Mouse (Mus musculus): Measurements from ENCODE around the gene Relt. TPM values are rescaled to one million over a fixed set of nuclear protein-coding genes. Genes with fewer than 3 reads are reported as not detected.

Gene Relt
- polyA plus RNA-seq (2016; fragmentation: Nextera tagmentation; extraction: Ambion mirVana), result 3.5 and 5.8 TPM in 2 replicates

- peak within 1 kb of the TSS; percentile 82 for H3K9ac ChIP-seq (replicated peaks)
- H3K4me2 ChIP-seq, result peak within 1 kb of the TSS; percentile 97
- no peaks in the 10 kb centered on the region for H3K27me3 ChIP-seq
- no peaks in the 10 kb centered on the region for H3K9me3 ChIP-seq
- peaks cover 27% of the 10 kb centered on the region for H3K4me1 ChIP-seq (replicated peaks)
- H3K4me3 ChIP-seq (replicated peaks), result peak within 1 kb of the TSS; percentile 73
- H3K27ac ChIP-seq, result peak within 1 kb of the TSS; percentile 84
- WGBS, result 1% methylated on average over 90 of the region's 91 CpGs
- H3K36me3 ChIP-seq, result no peaks in the 10 kb centered on the region
- peak; percentile 82 for ATAC-seq (ENCODE audit: insufficient number of reproducible peaks, insufficient read depth, low FRiP score, low TSS enrichment, low read depth)
Measured at GRCm38 (mm10) chr7:100862828-100863638, at the start of gene Relt. Gene Relt (minus strand): TSS chr7:100863446.

DNA sequence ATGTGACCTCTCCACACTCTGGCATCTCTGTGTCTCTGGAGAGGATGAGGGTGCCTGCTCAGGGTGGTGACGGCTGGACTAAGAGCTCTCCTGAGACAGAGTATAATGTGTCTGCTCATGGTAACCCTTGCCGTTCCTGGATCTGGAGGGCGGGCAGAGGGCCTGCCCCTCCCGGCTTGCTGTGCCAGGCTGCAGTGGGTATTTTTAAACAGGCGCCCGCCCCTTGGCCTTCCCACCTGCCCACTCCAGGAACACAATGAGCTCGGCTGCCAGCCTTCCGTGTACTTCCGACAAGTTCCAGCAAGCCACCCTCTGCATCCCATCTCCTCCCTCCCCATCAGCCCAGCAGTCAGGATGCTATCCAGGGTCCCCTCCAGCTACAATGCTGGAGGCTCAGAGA is 48.5 kb upstream of the Relt start:
- peak overlapping the region; percentile 51; the same call in 1 of the 2 replicates for H3K27ac ChIP-seq
- H3K36me3 ChIP-seq, result peaks cover 57% of the 10 kb centered on the region
- peaks cover 60% of the 10 kb centered on the region for H3K4me1 ChIP-seq (replicated peaks)
- H3K27me3 ChIP-seq, result no peaks in the 10 kb centered on the region
- no peak for ATAC-seq (ENCODE audit: insufficient number of reproducible peaks, insufficient read depth, low FRiP score, low TSS enrichment, low read depth)
- no peak overlapping the region for H3K4me3 ChIP-seq (replicated peaks)
- H3K9me3 ChIP-seq, result no peaks in the 10 kb centered on the region
- H3K4me2 ChIP-seq, result peak overlapping the region; percentile 35
- 0 out of 2 replicates have a peak overlapping the region, but pooled peaks have one; percentile 13 for H3K9ac ChIP-seq (replicated peaks)
- 59% methylated on average over 9 of the region's 9 CpGs for WGBS

- Histone ChIP-seq H3K9ac (replicated peaks) (0 out of 2 replicates have a peak overlapping the region, but pooled peaks have one; percentile 24), H3K4me1 (replicated peaks) (peaks cover 56% of the 10 kb centered on the region), H3K27me3 (no peaks in the 10 kb centered on the region), H3K4me3 (replicated peaks) (no peak overlapping the region), H3K27ac (peak overlapping the region; percentile 51; the same call in 1 of the 2 replicates), H3K4me2 (peak overlapping the region; percentile 35), H3K9me3 (no peaks in the 10 kb centered on the region), H3K36me3 (peaks cover 52% of the 10 kb centered on the region)
- WGBS, result 8% methylated on average over 2 of the region's 2 CpGs
- no peak for ATAC-seq (ENCODE audit: insufficient number of reproducible peaks, insufficient read depth, low FRiP score, low TSS enrichment, low read depth)
Measured at GRCm38 (mm10) chr7:100911246-100911770, 48.1 kb upstream of the Relt start.

- WGBS, result 47% methylated on average over 8 of the region's 8 CpGs
Measured at GRCm38 (mm10) chr7:100908567-100908966, 45.3 kb upstream of the Relt start.

DNA sequence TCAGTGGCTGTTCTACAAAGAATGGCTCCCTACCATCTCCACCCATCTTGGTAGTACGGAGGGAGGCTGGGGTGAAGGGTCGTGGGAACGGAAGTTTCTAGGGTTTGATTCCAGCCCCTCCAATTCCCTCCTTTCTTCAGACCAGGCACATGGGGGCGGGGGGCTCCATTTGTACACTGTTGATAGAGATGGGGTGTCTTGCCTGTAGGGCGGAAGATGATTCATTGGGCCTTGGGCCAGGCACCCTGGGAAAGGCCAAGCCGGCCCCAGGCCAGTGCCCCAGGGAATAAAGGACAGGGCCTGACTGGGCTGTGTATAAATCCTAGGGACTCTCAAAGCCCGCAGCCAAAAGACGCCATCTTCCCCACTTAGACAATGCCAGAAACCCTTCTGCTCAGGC is 44.8 kb upstream of the Relt start:
- no peak overlapping the region for H3K4me3 ChIP-seq (replicated peaks)
- no peaks in the 10 kb centered on the region for H3K27me3 ChIP-seq
- peak overlapping the region; percentile 42; the same call in 1 of the 2 replicates for H3K4me2 ChIP-seq
- peaks cover 37% of the 10 kb centered on the region for H3K36me3 ChIP-seq
- H3K9me3 ChIP-seq, result no peaks in the 10 kb centered on the region
- WGBS, result 84% methylated on average over 8 of the region's 8 CpGs
- H3K4me1 ChIP-seq (replicated peaks), result peaks cover 42% of the 10 kb centered on the region
- peak overlapping the region; percentile 89 for H3K27ac ChIP-seq
- H3K9ac ChIP-seq (replicated peaks), result no peak overlapping the region
- 0 out of 2 replicates have a peak, but pooled peaks have one; percentile 16 for ATAC-seq (ENCODE audit: insufficient number of reproducible peaks, insufficient read depth, low FRiP score, low TSS enrichment, low read depth)

More at GRCm38 (mm10) chr7:100908567-100908966, 45.3 kb upstream of the Relt start:
- no peak overlapping the region for H3K4me3 ChIP-seq (replicated peaks)
- no peak overlapping the region for H3K4me2 ChIP-seq
- no peaks in the 10 kb centered on the region for H3K27me3 ChIP-seq
- no peak overlapping the region for H3K9ac ChIP-seq (replicated peaks)
- no peak for ATAC-seq (ENCODE audit: insufficient number of reproducible peaks, insufficient read depth, low FRiP score, low TSS enrichment, low read depth)
- peaks cover 45% of the 10 kb centered on the region for H3K4me1 ChIP-seq (replicated peaks)
- no peaks in the 10 kb centered on the region for H3K9me3 ChIP-seq
- peak overlapping the region; percentile 89 for H3K27ac ChIP-seq
- H3K36me3 ChIP-seq, result peaks cover 42% of the 10 kb centered on the region

DNA sequence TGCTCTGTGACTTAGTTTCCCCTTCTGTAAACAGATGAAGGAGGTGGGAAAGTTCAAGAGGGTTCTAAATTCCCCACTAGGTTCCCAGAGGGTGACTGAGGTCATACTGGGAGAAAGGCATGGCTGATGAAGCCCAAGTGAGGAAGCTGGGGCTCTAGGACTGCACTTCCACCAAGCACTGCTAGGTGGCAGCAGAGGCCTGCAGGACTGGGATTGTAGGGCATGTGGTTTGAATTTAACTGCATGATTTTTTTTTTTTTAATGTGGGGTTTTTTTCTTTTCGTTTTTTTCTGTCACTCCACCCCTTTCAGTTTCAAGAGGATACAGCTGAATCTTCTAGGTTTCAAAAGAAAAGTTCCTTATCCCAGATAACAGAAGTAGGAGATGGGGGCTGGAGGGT is 44.0 kb upstream of the Relt start:
- Histone ChIP-seq H3K9me3 (no peaks in the 10 kb centered on the region), H3K9ac (replicated peaks) (no peak overlapping the region), H3K4me1 (replicated peaks) (peaks cover 35% of the 10 kb centered on the region), H3K4me2 (peak overlapping the region; percentile 42), H3K36me3 (peaks cover 32% of the 10 kb centered on the region), H3K4me3 (replicated peaks) (no peak overlapping the region), H3K27me3 (no peaks in the 10 kb centered on the region), H3K27ac (peak overlapping the region; percentile 89)
- 4% methylated on average over 1 of the region's 1 CpGs for WGBS
- ATAC-seq (ENCODE audit: insufficient number of reproducible peaks, insufficient read depth, low FRiP score, low TSS enrichment, low read depth), result no peak

DNA sequence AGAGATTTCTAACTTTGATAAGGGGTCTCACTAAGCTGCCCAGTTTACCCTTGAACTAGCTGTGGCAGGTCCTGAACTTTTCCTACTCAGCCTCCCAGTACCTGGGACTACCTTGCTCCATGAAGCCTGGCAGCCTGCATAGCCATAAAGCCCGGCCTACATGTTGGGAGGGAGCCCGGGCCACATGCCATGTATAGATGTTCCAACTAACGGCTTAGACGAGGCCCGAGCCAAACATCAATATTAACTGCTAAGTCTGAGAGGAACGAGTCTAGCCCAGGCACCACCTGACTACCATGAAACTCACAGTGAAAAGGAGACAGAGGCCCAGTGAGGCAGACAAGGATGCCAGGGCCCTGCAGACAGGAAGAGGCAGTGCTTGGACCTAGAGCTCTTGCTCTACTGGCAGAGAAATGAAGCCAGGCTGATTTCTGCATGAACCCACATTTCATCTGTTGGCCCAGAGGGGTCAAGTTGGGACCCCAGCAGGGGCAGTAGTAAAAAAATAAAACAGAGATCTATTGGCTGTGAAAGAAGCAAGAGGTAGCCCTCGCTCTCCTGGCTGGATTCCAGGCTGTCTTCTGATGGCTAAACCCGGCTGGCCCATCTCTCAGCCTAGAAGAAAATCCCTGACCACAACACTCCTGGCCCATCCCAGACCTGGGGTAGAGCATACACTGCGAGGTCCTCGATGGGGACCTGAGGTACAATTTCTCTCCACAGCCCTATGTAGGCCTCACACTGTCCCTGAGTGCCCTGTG is 43.0 kb upstream of the Relt start:
- H3K36me3 ChIP-seq, result peaks cover 28% of the 10 kb centered on the region
- H3K4me1 ChIP-seq (replicated peaks), result peaks cover 24% of the 10 kb centered on the region
- H3K9ac ChIP-seq (replicated peaks), result no peak overlapping the region
- no peak overlapping the region for H3K4me3 ChIP-seq (replicated peaks)
- H3K4me2 ChIP-seq, result no peak overlapping the region
- H3K9me3 ChIP-seq, result no peaks in the 10 kb centered on the region
- no peaks in the 10 kb centered on the region for H3K27me3 ChIP-seq
- WGBS, result 90% methylated on average over 10 of the region's 10 CpGs
- no peak overlapping the region for H3K27ac ChIP-seq
- no peak for ATAC-seq (ENCODE audit: insufficient number of reproducible peaks, insufficient read depth, low FRiP score, low TSS enrichment, low read depth)

DNA sequence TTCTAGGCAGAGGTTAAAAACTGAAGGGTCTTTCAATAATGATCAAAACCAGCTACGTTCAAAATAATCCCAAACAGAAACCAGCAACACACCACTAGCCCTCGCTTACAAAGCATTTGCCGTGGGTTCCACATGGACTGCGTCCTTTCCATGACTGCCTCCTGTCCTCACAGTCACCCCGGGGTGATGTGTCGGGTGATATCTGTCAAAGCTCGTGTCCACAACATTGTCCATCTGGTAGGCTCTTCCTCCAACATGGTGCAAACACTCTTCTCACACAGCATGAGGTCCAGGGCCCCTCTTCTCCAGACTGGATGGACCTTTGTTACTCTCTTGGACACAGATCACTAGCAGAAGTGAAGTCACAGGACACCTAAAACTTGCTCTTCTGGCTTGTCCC is 41.8 kb upstream of the Relt start:
- Histone ChIP-seq H3K4me2 (no peak overlapping the region), H3K27ac (no peak overlapping the region), H3K4me3 (replicated peaks) (no peak overlapping the region), H3K4me1 (replicated peaks) (peaks cover 17% of the 10 kb centered on the region), H3K9me3 (no peaks in the 10 kb centered on the region), H3K36me3 (peaks cover 27% of the 10 kb centered on the region), H3K27me3 (no peaks in the 10 kb centered on the region), H3K9ac (replicated peaks) (no peak overlapping the region)
- no peak for ATAC-seq (ENCODE audit: insufficient number of reproducible peaks, insufficient read depth, low FRiP score, low TSS enrichment, low read depth)
- WGBS, result 87% methylated on average over 7 of the region's 7 CpGs

GRCm38 (mm10) chr7:100904612-100905011 is 41.4 kb upstream of the Relt start:
- ATAC-seq (ENCODE audit: insufficient number of reproducible peaks, insufficient read depth, low FRiP score, low TSS enrichment, low read depth), result no peak
- no peaks in the 10 kb centered on the region for H3K27me3 ChIP-seq
- WGBS, result 85% methylated on average over 5 of the region's 5 CpGs
- no peak overlapping the region for H3K4me3 ChIP-seq (replicated peaks)
- H3K4me1 ChIP-seq (replicated peaks), result peaks cover 17% of the 10 kb centered on the region
- H3K4me2 ChIP-seq, result no peak overlapping the region
- no peak overlapping the region; the same call in 1 of the 2 replicates for H3K9ac ChIP-seq (replicated peaks)
- H3K9me3 ChIP-seq, result no peaks in the 10 kb centered on the region
- no peak overlapping the region for H3K27ac ChIP-seq
- peaks cover 25% of the 10 kb centered on the region for H3K36me3 ChIP-seq

DNA sequence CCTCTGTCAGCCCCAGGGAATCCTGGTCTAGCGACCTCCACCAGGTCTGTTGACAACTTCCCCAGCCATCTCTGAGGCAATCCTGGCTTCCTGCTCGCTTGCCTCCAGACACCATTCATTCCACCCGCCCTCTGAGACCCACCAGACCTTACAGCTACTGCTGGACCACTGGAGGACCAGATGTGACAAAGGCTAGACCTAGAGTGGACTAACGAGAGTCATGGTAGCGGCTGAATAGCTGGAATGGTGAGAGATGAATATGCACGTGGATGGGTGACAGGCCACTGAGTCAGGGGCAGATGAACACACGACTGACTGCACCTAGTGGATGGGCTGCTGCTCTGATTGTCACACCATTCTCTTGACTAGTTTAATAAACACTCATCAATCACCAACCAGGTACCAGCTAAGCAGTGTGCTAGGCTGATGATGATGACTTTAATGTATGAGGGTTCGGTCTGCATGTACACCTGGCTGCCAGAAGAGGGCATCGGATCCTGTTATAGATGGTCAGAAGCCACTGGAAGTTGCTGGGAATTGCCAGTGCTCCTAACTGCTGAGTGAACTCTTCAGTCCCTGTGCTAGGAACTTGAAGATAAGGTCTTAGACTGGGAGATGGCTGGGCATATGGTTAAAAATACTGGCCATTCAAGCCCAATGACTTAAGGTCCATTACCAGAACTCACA is 39.3 kb upstream of the Relt start:
- Histone ChIP-seq H3K9me3 (no peaks in the 10 kb centered on the region), H3K27me3 (no peaks in the 10 kb centered on the region), H3K27ac (no peak overlapping the region), H3K4me2 (no peak overlapping the region), H3K36me3 (peaks cover 24% of the 10 kb centered on the region), H3K4me1 (replicated peaks) (peaks cover 2% of the 10 kb centered on the region), H3K4me3 (replicated peaks) (no peak overlapping the region), H3K9ac (replicated peaks) (no peak overlapping the region)
- ATAC-seq (ENCODE audit: insufficient number of reproducible peaks, insufficient read depth, low FRiP score, low TSS enrichment, low read depth), result no peak
- WGBS, result 83% methylated on average over 9 of the region's 9 CpGs
